Mouse (Mus musculus) hindbrain, postnatal 0 days (tissue): ENCODE results near the gene Tfap2c. TPM values are rescaled to one million over a fixed set of nuclear protein-coding genes. Genes with fewer than 3 reads are reported as not detected.

ENCODE experiments used
- ATAC-seq: fragments of 200-750 bp; cut with Nextera tagmentation; 2 replicates; pipeline ENCODE4 v1.8.0; 2017; ENCODE audit warnings: mild to moderate bottlenecking, moderate TSS enrichment, moderate library complexity
- DNase-seq: peaks from one replicate; pipeline ENCODE4 v3.0.0-alpha.2; 2015; ENCODE audit warnings: low spot score
- H3K27ac ChIP-seq: fragments of 300-500 bp; sonication (generic); 2 replicates; pipeline ENCODE4 v1.5.1; 2014; ENCODE audit warnings: mild to moderate bottlenecking
- H3K27me3 ChIP-seq: fragments of 300-500 bp; sonication (generic); 2 replicates; pipeline ENCODE4 v1.6.1; 2014; ENCODE audit warnings: low read length, mixed read lengths; ENCODE audit not compliant: insufficient read depth
- H3K36me3 ChIP-seq: fragments of 300-500 bp; sonication (generic); 2 replicates; pipeline ENCODE4 v1.6.1; 2014; ENCODE audit warnings: low read length, mixed read lengths; ENCODE audit not compliant: insufficient read depth
- H3K4me1 ChIP-seq: fragments of 300-500 bp; sonication (generic); 2 replicates; pipeline ENCODE4 v1.6.1; 2014; ENCODE audit warnings: antibody characterized with exemption, low read length, mixed read lengths; ENCODE audit not compliant: insufficient read depth
- H3K4me2 ChIP-seq: fragments of 300-500 bp; sonication (generic); 2 replicates; pipeline ENCODE4 v1.6.1; 2014; ENCODE audit warnings: low read depth, mild to moderate bottlenecking, low read length, moderate library complexity, mixed read lengths
- H3K4me3 ChIP-seq: fragments of 300-500 bp; sonication (generic); 2 replicates; pipeline ENCODE4 v1.5.1; 2014; ENCODE audit warnings: low read length
- H3K9ac ChIP-seq: fragments of 300-500 bp; sonication (generic); replicated peaks from 2 replicates; pipeline ENCODE4 v1.6.1; 2014; ENCODE audit warnings: mild to moderate bottlenecking, low read length, moderate library complexity, mixed read lengths
- H3K9me3 ChIP-seq: fragments of 300-500 bp; sonication (generic); 2 replicates; pipeline ENCODE4 v1.6.1; 2016; ENCODE audit warnings: low read length, mixed read lengths
- CTCF ChIP-seq: IDR thresholded peaks from 2 replicates; pipeline ENCODE4 v1.5.1; 2016; ENCODE audit warnings: antibody characterized with exemption, control low read depth, low read depth
- WGBS: fragments of 180-500 bp; shearing (Covaris S2); extraction: QIAGEN DNeasy Blood & Tissue Kit; methylation state at CpG from one replicate; pipeline ENCODE4 v1.1.7; 2014; 5-methylcytosine and 5-hydroxymethylcytosine counted together
- polyA plus RNA-seq: library from polyadenylated mRNA; unstranded; fragments of >200 nt; fragmentation: Nextera tagmentation; extraction: Ambion mirVana; gene quantifications from 2 replicates; pipeline ENCODE4 v1.2.1, GENCODE M21; 2015
- total RNA-seq: library from RNA; depleted of rRNA; stranded (reverse); fragments of >200 nt; gene quantifications from 2 replicates; pipeline ENCODE4 v1.2.3, GENCODE M21; 2014; rRNA removed

Tfap2c gene
- total RNA-seq (0.14 and 0.47 TPM in 2 replicates), polyA plus RNA-seq (0.31 and 0.43 TPM in 2 replicates)

- Histone ChIP-seq H3K4me1 (no peaks in the 10 kb centered on the region), H3K27ac (no peak within 1 kb of the TSS), H3K36me3 (no peaks in the 10 kb centered on the region), H3K4me3 (peak within 1 kb of the TSS; percentile 10; the same call in 1 of the 2 replicates), H3K27me3 (peaks cover 84% of the 10 kb centered on the region), H3K9me3 (no peaks in the 10 kb centered on the region), H3K9ac (no peak within 1 kb of the TSS), H3K4me2 (peak within 1 kb of the TSS; percentile 23; the same call in 1 of the 2 replicates)
- ATAC-seq (no peak), DNase-seq (no peak)
- 1% methylated on average over 69 of the region's 70 CpGs for WGBS
- no peak for TF ChIP-seq CTCF
These were observed at the start of gene Tfap2c for GRCm38 (mm10) chr2:172549371-172550155. Gene Tfap2c (plus strand): TSS chr2:172549593.

- TF ChIP-seq CTCF = no peak
- H3K9ac ChIP-seq = no peak overlapping the region
- DNase-seq = no peak
- no peak overlapping the region for H3K27ac ChIP-seq
- no peaks in the 10 kb centered on the region for H3K27me3 ChIP-seq
- no peak overlapping the region for H3K4me3 ChIP-seq
- H3K4me1 ChIP-seq = no peaks in the 10 kb centered on the region
- no peak overlapping the region for H3K4me2 ChIP-seq
- H3K36me3 ChIP-seq = no peaks in the 10 kb centered on the region
- ATAC-seq = no peak
- 59% methylated on average over 7 of the region's 7 CpGs for WGBS
- no peaks in the 10 kb centered on the region for H3K9me3 ChIP-seq
These were observed 48.6 kb upstream of the Tfap2c start for GRCm38 (mm10) chr2:172500752-172501316.

DNA sequence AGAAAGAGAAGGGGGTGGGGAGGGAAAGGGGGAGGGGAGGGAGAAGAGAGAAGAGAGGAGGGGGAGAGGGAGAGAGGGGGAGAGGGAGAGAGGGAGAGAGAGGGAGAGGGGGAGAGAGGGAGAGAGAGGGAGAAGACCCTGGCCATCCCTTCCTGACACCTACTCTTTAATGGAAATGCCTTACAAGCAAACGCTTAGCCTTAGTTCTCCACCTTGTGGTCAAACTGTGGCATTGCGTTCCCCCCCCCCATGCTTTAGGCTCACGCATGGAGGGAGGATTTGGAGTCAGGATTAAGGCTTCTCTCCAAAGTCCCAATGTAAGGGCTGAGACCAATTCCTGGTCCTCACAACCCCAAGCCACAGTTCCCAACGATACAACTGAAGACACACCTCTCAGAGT lies 48.1 kb upstream of the Tfap2c start:
- H3K4me2 ChIP-seq = no peak overlapping the region
- no peaks in the 10 kb centered on the region for H3K27me3 ChIP-seq
- no peaks in the 10 kb centered on the region for H3K36me3 ChIP-seq
- H3K9me3 ChIP-seq = no peaks in the 10 kb centered on the region
- 9% methylated on average over 4 of the region's 4 CpGs for WGBS
- peak; percentile 90 for TF ChIP-seq CTCF
- DNase-seq = peak; percentile 78
- ATAC-seq = no peak; the same call in 1 of the 2 replicates
- no peaks in the 10 kb centered on the region for H3K4me1 ChIP-seq
- H3K27ac ChIP-seq = no peak overlapping the region
- H3K9ac ChIP-seq = no peak overlapping the region
- H3K4me3 ChIP-seq = no peak overlapping the region

- Histone ChIP-seq H3K9ac (no peak overlapping the region), H3K9me3 (no peaks in the 10 kb centered on the region), H3K4me2 (no peak overlapping the region), H3K4me1 (no peaks in the 10 kb centered on the region), H3K27ac (no peak overlapping the region), H3K4me3 (no peak overlapping the region), H3K36me3 (no peaks in the 10 kb centered on the region), H3K27me3 (no peaks in the 10 kb centered on the region)
- DNase-seq = no peak
- no peak for TF ChIP-seq CTCF
- ATAC-seq = no peak
- 79% methylated on average over 14 of the region's 14 CpGs for WGBS
These were observed 47.2 kb upstream of the Tfap2c start for GRCm38 (mm10) chr2:172502168-172502567.

GRCm38 (mm10) chr2:172506121-172506520 lies 43.3 kb upstream of the Tfap2c start:
- DNase-seq (no peak), ATAC-seq (no peak)
- H3K4me2 ChIP-seq = no peak overlapping the region
- WGBS = 83% methylated on average over 7 of the region's 7 CpGs
- no peak overlapping the region for H3K27ac ChIP-seq
- no peak for TF ChIP-seq CTCF
- H3K4me3 ChIP-seq = no peak overlapping the region
- H3K27me3 ChIP-seq = no peaks in the 10 kb centered on the region
- H3K9ac ChIP-seq = no peak overlapping the region
- H3K36me3 ChIP-seq = no peaks in the 10 kb centered on the region
- no peaks in the 10 kb centered on the region for H3K9me3 ChIP-seq
- H3K4me1 ChIP-seq = no peaks in the 10 kb centered on the region

DNA sequence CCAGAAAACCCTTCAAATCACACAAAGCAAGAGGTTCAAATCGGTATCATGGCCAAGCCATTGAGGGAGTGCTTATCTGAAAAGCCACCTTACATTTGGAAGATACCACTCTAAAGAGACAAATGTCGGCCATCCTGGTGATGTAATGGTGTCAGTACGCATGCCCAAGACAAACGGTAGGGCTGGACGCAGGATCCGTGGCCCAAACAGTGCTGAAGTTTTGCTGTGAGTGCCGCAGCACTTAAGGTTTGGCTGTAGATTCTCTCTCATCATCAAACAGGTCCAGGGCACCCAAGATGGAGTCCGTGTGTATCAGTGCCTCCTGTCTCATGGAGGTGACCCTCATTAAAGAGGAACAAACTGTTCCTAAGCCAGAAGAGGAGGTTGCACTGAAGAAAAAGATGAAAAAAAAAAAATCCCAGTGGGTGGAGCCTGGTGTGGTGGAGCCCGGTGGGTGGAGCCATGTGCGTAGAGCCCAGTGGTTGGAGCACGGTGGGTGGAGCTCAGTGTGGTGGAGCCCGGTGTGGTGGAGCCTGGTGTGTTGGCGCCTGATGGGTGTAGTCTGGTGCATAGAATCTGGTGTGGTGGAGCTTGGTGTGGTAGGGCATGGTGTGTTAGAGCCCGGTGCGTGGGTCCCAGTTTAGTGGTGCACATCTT lies 39.2 kb upstream of the Tfap2c start:
- no peak for TF ChIP-seq CTCF
- H3K27ac ChIP-seq = no peak overlapping the region
- 90% methylated on average over 15 of the region's 15 CpGs for WGBS
- no peaks in the 10 kb centered on the region for H3K36me3 ChIP-seq
- H3K9me3 ChIP-seq = no peaks in the 10 kb centered on the region
- no peak overlapping the region for H3K4me2 ChIP-seq
- H3K4me1 ChIP-seq = no peaks in the 10 kb centered on the region
- H3K27me3 ChIP-seq = no peaks in the 10 kb centered on the region
- H3K9ac ChIP-seq = no peak overlapping the region
- DNase-seq (no peak), ATAC-seq (no peak)
- H3K4me3 ChIP-seq = no peak overlapping the region
